Mouse (Mus musculus): ENCODE results near the gene Zfp697.

Gene Zfp697

DNA sequence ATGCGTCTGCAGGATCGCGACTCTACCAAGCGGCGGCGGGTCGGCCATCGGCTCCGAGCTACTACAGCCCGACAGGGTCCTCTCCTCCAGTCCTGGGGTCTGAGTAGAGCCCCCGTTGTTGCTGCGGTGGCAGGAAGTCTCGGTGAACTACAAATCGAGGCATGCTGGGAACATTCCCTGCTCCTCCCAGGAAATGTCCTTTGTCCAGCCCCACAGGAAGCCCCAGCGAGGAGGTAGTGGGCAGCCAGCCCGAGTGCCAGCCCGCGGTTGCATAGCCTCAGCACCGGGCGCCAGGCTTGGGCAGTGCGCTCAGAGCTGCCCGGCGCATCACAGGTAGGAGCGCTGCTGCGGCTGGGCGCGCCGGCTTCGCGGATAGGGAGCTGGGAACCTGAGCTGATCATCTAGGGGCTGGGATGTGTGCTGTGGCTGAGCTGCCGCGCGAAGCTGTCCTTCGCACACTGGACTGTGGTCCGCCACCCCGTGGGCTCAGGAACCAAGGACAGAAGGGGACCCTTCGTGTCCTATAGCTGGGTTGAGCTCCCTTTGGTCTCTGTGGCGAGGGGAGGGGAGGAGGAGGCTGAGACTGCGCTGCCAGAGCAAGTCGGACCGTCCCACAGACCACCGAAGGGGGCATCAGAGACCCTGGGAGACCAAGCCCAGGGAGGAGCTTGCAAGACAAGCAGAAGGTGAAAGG is at the start of gene Zfp697:
TSS of gene Zfp697 (plus strand) at position 216 of the 694 bp plus-strand sequence.
- no peak for DNase-seq

DNA sequence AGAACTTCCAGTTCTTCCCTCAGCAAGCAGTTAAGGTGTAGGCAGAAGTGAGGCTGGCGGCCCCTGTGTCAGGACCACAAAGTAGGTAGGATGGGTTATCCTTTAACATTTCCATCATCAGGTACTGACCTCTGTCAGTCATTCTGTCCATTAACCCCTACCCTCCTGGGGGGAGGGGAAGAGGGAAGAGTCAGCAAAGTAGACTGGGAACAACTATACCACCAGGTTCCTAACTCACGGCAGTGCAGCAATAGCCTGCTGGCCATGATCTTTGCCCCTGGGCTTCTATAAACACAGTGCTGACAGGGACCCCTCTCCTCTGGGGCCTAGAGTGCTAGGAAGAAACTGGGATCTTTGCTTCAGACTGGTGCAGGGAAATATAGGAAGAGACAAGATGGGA is 48.3 kb upstream of the Zfp697 start:
- DNase-seq = no peak

DNA sequence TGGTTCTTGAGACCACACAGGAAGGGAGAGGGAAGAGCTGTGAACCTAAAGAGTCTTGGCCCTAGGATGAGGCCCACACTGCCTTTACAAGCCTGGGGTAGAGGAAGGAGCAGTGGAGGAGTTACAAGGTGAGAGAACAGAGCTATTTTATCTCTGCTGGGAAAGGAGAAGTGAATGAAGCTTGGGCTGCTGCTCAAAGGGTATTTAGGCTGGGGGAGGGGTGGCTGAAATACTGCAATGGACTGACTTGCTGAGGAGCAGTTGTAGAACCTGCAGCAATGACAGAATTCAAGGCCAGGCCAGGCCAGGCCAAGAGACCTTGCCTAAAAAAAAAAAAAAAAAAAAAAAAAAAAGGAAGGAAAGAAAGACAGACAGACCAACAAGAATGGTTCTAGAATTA is 46.9 kb upstream of the Zfp697 start:
- DNase-seq = no peak

DNA sequence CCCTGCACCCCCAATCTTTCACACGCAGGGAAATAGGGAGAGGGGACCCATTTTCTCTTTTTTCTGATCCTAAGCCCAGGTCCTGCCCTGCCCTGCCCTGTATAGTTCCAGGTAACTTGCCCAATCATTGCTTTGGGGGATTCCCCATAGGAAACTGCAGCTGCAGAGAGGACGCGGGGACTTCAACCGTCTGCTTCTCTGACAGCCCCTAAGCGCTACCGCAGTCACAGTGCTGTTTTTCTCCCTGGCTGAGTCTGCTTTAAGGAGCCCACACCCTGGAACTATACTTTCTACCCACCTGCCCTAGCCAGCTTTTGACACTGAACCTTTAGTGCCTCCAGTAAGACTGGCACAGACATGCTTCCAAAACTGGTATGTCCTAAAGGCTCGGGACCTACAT is 46.4 kb upstream of the Zfp697 start:
- DNase-seq = peak; percentile 60

DNA sequence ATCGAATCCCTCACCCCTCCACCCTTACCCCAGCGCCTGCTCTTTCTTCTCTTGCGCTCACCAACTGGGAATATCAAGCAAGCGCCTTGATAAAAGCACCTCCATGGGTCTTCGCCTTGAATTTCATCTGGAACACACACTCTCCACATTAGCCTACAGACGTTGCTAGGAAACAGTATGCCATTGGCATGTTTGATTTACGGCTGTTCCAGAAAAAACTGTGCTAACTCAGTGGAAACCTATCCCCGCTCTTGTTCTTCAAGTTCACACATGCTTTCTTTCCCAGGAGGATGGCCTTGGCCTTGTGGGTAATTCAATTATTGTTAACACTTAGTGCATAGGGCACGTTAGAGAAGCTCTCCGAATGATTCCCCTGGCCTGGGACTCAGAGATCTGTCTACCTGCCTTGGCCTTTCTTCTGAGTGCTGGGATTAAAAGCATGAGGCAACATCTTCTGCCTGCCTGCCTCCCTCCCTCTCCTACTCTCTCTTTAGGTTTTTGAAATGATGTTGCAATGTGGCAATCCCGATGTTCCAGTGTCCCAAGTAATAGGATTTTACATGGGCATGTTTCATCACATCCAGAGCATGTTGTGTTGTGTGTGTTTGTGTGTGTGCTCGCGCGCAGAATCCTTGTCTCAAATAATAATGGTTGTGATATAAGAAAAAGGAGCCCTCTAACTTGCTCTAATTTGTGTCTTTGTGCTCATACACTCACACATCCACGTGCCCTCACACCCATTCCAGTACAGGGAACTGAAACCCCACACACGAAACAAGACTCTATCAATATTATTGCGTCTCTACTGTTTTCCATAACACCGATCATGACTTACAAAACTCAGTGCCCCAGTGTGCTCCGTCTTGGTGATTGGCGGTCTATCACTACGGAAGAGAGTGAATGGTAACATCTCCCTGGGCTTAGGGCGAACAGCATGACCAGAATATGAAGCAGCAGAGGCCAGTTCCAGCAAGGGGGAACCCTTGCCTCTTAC is 45.3 kb upstream of the Zfp697 start:
- DNase-seq = no peak

DNA sequence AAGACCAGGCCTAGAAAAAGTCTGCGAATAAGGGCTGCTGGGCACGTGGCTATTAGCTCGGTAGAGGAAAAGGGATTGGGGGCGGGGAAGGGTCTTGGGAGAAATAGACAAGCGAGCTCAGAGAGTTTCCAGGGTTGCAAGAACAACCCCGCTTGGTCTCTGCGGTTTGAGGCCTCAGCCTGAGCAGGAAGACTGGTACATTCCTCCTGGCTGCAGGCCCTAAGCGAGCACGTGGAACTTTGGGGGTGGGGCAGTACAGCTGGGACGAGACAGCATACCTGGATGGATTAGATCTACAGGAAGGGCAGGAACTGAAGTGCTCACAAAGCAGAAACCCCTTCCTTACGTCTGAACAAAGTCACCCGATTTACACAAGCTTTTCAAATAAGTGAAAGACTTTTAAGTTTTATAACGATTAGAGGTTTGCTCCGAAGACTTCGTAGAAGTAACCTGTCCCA is 43.6 kb upstream of the Zfp697 start:
- peak; percentile 59 for DNase-seq

DNA sequence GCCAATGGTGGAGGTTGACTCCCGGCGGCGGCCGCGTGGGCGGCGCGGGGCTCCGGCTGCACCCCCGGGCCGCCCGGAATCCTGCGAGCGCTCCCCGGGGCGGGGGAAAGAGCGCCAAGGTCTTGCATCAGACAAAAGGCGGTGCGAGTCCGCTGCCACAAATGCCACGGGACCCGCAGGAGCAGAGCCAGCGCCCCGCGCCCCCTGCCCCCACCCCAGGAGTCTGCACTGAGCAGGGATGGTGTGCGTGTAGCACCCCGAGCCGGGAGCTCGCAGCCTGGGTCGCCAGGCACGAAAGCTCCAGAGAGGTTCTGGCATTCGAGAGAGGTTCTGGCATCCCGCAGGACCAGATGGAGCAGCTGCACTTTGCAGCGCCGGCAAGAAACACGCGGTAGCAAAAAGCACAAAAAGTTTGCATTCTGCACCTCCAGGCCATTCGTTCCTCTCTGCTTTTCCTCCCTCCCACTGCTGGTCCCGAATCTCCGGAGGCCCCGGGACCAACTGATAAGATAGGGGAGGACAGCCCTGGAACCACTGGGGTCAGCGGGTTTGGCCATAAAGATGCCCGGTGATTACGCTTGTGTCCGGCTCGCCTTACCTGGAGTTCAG is 43.1 kb upstream of the Zfp697 start:
- peak; percentile 65 for DNase-seq

DNA sequence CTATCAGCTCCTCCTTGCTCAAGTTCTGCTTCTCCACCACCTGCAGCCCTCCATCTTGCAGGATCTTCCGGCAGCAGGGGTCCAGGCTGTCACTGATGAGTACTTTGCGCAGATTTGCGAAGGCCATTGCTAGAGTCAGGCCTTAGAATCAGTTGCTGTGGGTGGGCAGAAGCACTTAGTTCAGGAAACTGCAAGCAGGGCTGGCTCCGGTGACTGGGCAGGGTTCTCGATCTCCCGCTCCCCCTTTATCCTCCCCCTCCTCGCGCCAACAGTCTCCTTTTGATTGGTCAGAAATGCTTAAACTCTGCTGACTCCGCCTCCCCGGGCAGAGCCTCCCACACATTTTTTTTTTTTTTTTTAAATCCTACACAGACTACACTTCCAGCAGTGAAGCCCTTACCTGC is 42.6 kb upstream of the Zfp697 start, which contains the start of gene Phgdh:
TSS of gene Phgdh (minus strand) at position 285 of the 404 bp plus-strand sequence.
- peak; percentile 85 for DNase-seq

DNA sequence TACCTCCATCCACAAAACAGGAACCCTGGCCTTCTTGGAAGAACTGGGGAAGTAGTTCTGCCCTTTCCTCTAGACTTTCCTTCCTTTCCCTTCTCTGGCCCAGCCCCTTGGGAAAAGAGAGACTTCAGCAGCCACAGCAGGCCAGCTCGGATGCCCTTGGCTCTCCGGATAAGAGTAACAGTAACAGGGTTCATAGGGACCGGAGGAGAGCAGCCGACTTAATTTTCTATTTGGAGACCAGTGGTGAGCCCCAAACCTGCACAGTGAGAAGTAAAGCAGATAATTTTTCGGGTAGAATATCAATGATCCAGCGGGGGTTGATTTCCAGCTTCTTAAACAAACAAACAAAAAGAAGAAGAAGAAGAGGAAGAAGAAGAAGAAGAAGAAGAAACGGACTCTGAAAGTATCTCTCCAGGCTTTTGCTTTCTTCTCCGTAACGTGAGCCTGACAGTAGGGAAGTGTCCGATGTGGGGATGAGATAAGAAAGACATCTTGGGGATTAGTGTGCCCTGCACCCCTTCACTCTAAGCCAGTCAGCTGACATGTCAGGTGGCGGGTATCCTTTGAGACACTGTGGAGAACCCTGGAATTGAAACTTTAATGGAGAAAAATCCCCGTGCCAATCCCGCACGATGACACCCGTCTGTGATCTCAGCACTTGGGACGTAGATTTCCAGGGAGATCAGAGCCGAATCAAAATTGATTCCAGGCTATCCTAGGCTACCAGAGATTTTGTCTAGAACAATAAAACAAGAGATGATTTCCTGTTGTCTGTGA is 41.3 kb upstream of the Zfp697 start:
- no peak for DNase-seq

DNA sequence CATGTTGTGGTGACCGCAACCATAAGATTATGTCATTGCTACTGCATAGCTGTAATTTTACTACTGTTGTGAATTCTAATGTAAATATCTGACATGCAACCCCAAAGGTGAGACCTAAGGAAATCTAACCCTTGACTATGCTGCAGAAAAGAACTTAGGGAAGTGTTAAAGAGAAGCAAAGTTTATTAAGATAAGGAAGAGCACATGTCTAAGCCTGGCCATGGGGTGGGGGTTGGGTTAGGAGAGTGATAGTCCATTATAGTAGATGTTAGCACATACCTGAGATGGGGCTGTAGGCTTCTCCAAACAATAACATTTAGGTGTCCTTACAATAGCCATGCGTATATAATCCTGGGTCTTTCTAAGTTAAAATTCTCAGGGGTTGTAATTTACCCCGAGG is 39.0 kb upstream of the Zfp697 start:
- DNase-seq = no peak

DNA sequence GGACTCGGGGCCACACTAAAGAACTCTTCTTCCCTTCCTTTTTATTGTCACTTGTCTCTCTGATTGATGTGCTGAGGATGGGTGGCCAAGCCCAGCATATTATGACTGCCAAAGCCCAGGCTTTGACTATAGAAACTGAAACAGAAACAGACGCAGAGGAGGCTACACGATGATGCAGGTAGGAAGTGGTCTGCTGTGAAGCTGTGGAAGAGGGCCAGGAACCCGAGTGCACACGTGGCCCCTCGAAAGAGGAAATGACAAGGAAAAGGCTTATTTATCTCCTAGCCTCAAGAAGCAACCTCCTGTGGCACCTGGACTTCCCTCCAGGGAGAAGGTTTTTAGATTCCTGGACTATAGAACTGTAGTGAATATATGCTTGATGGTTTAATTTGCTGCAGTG is 34.2 kb upstream of the Zfp697 start:
- DNase-seq = peak; percentile 47

DNA sequence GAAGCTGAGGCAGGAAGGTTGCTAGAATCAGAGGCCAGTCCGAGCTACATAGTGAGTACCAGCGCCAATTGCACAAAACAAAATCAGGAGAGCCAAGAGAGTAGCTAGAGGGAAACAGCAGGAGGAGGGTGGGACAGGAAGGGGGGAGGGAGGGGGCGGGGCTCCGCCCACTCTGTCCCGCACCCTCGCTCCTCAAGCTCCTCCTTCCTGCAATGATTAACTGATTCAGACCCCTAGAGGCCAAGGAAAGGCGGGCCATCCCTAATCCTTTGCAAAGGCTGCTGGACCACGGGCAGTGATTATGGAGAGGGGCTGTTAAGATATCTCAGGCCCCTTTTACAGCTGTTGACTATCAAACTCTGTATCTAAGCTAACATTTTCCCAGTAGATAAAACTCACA is 33.6 kb upstream of the Zfp697 start:
- DNase-seq = peak; percentile 21

DNA sequence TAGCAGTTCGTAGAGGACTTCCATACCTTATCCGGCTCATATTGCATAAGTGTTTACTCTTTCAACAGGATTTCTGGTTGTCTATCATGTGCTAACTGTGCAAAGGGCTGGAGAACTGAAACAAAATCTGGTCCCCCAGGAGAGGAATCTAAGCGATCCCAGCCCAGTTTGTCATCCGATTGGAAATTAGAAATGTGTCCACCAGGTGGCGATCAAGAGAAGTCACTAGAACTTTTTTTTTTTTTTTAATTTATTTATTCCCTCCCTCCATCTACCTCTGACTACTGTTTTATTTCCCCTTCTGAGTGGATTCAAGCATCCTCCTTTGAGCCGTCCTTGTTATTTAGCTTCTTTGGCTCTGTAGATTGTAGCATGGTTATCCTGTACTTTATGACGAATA is 28.4 kb upstream of the Zfp697 start:
- peak; percentile 60 for DNase-seq

DNA sequence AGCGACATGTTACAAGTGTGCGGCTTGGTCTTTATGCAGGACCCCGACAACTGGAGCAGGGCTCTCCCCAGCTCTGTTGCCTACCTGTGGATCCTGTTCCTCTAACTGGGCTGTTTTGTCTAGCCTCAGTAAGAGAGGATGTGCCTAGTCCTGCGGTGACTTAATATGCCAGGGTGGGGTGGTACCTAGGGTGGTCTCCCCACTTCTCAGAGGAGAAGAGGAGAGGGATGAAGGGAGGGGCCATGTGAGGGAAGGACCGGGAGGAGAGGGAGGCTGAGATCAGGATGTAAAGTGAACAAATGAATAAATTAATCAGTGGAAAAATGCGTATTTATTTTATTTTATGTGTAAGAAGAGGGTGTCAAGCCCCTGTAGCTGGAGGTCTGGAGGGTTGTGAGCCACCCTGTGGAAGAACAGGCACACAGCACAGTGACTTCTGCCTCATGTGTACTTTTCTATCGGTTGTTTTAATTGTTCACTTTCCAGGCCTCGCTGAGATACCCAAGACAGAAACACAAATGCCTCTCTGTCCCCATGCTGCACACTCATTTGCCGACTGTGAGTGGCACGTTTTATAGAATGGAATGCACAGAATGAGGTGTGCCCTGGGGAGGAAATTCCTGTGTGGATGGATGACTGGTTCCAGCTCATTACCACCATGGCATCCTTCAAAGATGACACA is 26.8 kb upstream of the Zfp697 start:
- no peak for DNase-seq

DNA sequence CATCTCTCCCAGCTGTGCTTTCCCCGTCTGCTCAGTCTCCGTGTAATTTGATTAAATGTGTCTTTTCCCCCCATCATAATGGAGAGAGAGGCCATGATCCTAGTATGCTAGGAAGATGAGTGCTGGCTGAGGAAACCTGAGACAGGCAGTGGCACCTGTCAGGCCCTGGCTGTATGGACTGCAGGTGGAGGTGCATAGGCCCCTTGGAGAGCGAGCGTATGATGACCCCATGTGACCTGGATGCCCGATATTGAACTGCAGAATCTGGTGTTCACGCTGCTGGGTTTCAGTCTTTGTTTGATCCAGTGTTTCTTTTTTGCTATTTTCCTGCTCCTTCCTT is 26.3 kb upstream of the Zfp697 start:
- no peak for DNase-seq

DNA sequence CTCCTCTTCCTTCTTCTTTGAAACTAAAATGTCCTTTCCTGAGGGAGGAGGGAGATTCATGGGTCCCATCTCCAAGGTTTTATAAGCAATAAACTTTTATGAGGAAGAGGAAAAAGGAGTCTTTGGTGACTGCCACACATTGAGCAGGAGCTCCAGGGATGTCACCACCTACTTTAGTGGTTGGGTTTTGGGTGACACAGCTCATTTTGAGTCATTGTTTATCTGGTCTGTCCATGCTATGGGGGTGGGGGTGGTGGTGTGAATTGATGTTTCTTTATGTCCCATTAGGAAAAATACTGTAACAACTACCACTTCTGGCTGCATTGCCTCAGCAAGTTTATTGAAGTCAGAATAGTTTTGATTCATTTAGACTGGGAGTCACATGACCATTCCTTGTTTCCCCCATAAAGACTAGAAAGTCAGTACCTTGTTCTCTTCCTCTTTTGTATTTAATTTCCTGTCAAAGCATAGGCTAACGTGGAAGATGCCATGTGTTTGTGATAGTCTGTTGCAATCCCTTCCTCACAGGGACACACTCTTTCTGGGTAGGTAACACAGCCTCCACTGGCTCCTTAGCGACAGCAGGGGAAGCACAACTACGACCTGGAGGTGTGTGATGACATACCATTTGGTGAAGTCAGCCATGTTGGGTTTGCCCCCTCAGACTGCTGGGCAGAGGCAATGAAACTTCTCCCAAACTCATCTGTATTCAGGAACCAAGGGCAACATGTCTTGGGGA is 25.5 kb upstream of the Zfp697 start:
- no peak for DNase-seq

DNA sequence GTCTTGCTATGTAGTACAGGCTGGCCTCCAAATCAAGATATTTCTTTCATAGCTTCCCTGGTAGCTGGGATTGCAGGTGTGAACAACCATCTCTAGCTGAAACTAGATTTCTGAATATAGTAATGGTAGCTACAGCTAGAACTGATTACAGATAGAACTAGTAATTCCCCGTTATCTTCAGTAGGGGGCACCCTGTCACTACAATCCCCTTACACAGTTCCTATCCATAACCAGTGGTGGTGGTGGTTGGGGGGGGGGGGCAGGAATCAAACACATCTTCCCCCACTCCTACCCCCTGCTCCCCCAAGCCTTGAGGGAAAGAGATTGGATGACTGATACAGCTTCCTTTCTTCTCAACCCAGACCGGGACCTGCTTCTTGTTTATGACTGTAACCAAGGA is 19.5 kb upstream of the Zfp697 start:
- no peak for DNase-seq

DNA sequence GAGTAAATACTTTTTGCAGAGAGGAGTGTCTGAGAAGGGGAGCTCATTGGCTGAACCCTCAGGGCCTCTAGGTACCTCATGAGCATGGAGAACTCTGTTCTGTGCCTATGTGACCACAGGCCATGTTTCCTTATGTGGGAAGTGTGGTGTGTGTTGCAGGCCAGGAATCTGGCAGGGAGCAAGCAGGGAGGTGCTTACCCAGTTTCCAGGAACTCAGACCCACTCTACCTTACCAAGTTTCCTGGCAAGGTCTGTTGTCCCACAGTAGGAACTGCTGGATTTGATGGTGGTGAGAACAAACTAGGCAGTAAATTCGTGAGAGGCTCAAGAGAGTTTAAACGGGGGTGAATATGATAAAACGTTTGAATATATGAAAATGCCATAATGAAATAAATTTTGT is 16.2 kb upstream of the Zfp697 start:
- DNase-seq = no peak

DNA sequence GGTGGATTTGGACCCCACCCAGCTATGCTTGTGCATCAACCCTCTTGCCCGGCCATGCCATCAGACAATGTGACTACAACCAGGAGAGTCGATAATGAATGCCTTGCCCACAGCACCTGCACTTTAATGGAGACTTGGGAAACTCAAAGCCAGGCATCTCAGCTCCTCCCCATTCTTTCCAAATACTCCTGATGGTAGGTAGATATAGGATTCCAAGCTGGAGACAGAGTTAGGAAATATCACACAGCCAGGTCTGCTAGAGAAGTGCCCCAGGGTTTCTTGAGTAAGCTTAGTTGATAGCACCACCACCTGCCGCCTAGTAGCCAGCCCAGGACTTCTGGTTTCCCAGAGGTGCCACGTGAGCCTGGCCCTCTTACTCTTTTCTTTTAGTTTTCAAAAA is 15.4 kb upstream of the Zfp697 start:
- no peak for DNase-seq

DNA sequence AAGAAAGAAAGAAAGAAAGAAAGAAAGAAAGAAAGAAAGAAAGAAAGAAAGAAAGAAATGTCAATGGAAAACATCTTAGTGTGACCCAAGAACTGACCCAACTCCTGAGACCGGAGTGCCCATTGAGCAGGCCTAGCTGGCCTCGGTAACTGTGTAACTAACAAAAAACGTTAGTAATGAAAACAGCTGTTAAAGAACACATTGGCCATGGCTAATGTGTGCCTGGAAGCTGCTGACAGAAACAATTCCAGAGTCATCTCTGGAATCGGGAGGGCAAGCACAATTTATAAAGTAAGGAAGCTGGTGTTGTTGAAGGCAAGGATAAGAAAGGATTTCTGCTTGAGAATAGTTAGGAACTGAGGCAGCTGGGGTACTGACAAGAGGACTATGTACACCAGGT is 14.0 kb upstream of the Zfp697 start:
- no peak for DNase-seq

DNA sequence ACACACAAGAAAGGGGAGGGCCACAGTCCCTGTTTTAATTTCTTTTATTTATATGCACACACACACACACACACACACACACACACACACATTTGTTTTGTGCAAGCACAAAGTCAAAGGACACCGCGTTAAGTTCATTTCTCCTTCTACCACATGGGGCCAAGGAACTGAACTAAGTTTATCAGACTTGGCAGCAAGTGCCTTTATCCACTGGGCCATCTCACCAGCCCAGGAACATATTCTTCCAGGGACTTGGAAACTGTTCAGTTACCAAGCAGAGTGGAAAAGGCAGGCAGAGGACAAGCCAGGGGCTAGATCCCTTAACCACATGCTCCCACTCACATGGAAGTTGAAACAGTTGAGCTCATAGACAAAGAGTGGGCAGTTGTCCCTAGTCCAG is 13.5 kb upstream of the Zfp697 start:
- DNase-seq = no peak

Data from thymus, postnatal 25 days (tissue).